Mouse (Mus musculus): Measurements from ENCODE around the gene Relb.

Relb gene

GRCm38 (mm10) chr7:19632720-19633119 lies 3.5 kb upstream of the Relb start:
- CTCF ChIA-PET = no interaction called here

DNA sequence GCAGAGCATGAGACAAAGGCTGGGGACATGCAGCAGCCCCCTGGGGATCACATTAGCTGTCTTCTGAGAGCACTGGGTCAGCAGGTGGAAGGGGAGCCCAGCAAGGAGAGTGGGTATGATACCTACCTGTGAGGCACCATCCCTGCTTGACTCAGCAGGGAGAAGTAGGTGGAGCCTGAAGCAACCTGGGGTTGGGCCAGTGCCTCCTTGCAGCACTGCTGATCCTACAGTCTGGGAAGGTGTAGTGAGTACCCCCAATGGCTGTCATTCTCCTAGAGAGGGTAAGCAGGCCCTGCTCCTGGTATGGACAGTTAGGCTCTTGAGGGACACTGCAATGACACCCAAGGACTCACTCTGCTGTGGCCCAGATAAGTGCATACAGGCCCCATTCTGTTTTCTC lies 3.0 kb upstream of the Relb start:
- CTCF ChIA-PET = no interaction called here

DNA sequence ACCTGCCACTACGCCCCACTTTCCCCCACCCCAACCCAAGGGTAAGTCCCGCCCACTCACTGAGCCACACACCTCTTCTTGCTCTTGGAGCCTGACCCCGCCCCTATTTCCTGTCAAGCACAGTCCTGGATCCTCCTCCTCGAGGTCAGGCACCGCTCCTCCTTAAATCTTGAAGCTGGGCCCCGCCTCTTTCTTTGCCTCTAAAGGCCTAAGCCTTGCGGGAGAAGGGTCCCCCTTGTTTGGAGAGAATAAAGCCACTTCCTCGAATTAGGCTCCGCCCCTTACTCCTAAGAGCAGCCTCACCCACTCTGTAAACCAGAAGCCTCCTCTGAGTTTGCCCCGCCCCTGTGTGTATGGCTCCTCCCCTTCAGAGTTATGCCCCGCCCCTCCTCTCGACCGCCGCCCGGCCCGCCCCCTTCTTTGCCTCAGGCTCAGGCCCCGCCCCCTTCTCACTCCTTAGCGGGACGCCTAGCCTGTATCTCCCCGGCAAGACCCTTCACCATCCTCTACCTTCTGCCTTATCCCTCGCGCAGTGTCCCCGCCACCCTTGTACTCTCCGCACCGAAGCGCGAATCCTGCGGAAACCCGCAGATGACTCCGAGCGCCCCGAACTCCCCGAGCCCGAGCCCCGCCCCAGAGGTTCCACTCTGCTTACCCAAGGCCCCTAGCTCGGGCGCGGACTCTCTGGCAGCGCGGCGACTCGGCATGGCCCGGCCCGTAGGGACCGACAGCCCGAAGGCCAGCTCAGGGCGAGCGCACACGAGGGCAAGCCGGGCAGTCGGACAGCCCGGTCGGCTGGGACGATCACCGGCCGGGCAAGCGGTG lies 490 bp downstream of the Relb start:
- CTCF ChIA-PET = no interaction called here

GRCm38 (mm10) chr7:19628192-19628535 lies 1.1 kb downstream of the Relb start:
- CTCF ChIA-PET = no interaction called here

DNA sequence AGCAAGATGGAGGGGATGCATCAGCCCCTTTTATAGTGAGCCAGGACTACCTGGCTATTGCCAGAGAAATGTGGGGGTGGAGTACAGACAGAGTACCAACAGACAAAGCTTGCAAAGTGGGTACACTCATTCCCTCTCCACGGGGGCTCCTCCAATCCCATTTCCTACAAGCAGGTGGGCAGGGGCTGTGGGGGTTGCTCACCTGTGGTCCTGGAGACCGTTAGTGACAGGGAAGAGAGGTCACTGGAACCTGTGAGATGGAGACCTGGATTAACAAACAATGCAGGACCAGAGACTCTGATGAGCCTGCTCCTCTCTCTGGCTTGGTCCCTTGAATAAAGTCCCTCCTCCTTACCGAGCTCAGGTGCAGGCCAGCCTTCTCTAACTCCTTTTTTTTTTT lies 1.5 kb downstream of the Relb start:
- CTCF ChIA-PET = no interaction called here

DNA sequence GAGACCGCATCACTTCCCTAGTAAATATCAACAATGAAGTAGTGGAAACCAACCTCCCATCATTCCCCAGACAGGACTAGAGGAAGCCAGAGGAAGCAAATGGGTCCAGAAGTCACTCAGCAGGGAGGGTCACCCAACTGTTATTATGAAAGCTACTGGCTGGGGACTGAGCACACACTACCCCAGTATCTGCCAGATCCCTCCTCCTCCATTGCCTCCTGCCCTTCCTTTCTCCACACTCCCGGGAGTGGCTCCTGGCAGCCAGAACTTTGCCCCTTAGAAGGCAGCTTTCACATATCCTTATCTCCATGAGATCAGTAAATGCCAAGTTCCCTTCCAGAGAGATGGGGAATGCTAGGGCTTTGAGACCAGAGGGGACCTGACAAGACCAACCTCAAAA lies 5.8 kb downstream of the Relb start:
- CTCF ChIA-PET = no interaction called here

DNA sequence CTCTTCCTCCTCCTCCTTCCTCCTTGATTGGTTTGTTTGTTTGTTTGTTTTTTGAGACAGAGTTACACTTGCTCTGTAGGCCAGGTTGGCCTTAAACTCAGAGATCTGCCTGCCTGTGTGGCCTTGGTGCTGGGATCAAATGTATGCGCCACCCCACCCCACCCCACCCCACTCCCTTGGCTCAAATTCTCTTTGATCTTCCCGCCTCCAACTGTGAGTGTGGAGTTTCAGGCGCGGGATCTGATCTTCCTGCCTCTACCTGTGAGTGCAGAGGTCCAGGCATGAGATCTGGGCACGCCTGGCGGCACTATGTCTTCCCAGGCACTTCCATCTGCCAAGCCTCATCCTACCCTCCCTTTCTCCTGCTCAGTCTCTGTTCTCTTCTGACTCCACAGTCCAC lies 7.0 kb downstream of the Relb start:
- CTCF ChIA-PET = no interaction called here

- CTCF ChIA-PET = no interaction called here
These were observed 8.4 kb downstream of the Relb start for GRCm38 (mm10) chr7:19620811-19621210.

DNA sequence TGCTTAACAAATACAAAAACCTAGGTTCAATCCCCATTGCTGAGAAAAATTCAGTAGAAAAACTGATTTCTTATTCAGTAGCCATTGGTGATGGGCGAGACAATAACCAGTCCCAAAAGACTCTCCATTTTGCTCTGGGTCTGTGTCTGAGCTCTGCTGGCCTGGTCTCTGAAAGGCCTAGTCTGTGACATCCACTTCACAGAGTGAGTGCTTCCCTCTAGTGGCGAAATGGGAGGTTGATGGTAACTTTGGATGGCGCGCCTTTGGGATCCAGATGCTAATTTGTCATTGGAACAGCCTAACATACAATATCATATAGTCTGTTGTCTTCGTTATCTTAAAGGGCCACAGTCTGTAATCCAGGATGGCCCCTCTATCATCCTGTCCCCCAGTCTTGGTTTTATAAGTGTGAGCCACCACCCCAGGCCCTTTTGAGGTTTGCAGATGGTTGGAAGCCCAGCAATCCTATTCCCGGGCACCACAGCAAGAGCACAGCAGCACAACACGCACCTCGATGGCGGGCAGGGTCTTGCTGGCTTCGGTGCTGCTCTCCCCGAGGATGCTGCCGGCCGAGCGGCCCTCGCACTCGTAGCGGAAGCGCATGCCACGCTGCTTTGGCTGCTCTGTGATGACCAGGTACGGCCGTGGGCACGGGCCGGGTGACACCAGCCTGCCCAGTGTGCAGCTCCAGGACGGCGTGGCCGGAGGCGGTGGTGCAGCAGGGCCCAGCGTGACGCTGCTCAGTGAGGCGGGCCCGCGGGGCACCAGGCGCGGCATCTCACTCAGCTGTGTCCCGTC lies 10.0 kb downstream of the Relb start:
- CTCF ChIA-PET = no interaction called here

DNA sequence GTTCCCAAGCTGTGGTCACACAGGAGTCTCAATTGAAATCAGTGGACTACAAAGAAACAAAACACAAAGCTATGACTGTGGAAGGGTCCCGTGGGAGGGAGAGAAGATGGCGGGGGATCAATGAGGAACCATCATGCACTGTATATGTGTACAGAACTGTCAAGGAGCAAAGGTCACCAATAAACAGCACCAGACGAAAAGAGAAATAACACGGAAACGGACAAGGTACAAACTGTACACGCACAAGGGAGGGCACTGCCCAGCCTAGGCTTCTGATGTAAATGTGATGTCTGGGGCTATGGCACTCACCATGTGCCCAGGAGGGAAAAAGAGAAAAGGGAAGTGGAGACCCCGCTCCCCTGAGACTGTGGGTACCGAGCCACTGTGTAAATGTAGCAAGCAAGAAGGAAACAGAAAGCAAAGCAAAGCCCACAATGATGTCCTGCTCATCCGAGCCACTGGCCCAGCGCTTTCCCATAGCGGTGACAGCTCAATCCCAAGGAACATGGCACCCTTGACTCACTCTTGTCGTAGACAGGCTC lies 14.1 kb downstream of the Relb start:
- CTCF ChIA-PET = no interaction called here

DNA sequence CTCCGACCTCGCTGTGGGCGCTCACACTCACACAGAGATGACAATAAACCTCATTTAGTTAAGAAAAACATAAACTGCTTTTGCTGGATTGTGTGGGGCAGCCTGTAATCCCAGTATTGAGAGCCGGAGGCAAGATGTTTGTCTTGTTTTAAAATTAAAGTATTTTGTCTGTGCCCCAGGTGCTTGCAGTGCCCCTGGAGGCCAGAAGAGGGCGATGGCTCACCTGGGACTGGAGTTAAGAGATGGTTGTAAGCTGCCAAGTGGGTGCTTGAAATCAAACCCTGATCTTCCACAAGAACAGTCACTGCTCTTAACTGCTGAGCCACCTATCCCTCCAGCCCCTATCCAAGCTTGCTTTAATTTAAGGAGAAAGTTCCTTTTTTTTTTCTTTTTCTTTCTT lies 18.3 kb downstream of the Relb start:
- CTCF ChIA-PET = interaction anchor here (0.7 kb wide), 1 partner anchor 54 kb away, joined by 14 read pairs; the partner anchor contains the start of gene Clptm1

GRCm38 (mm10) chr7:19609641-19610332 lies 19.5 kb downstream of the Relb start:
- CTCF ChIA-PET = no interaction called here

- CTCF ChIA-PET = no interaction called here
These were observed 21.9 kb downstream of the Relb start for GRCm38 (mm10) chr7:19607291-19607690.

GRCm38 (mm10) chr7:19604606-19605214 lies 24.5 kb downstream of the Relb start:
- CTCF ChIA-PET = interaction anchor here (0.9 kb wide), 1 partner anchor 65 kb away, joined by 3 read pairs; no protein-coding TSS in a partner anchor

GRCm38 (mm10) chr7:19603849-19604605 lies 25.2 kb downstream of the Relb start, which contains the start of gene Clasrp:
Gene Clasrp, minus strand, starts transcription at chr7:19604486.
- CTCF ChIA-PET = interaction anchor here (0.7 kb wide), 1 partner anchor 179 kb away, joined by 3 read pairs; no protein-coding TSS in a partner anchor

DNA sequence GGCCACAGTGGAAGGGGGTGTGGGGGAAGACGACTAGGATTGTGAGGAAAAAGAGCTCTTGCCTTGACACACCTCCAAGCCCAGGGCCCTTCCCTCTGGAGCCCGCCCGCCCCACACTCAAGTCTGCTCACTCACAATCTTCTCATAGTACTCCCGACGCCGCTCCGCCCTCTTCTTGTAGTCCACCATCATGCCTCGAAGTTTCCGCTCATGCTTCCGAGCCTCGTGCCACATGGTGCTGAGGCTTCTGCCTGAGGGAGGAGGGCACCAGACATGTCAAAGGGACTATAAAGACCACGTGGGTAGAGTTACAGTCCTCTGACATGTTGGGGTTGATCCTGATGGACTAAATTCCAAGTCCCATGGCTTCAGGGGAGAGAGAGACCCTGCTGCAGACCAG lies 26.2 kb downstream of the Relb start:
- CTCF ChIA-PET = no interaction called here

- CTCF ChIA-PET = interaction anchor here (0.7 kb wide), 1 partner anchor 52 kb away, joined by 4 read pairs; no protein-coding TSS in a partner anchor
These were observed 28.7 kb downstream of the Relb start for GRCm38 (mm10) chr7:19600562-19600961.

DNA sequence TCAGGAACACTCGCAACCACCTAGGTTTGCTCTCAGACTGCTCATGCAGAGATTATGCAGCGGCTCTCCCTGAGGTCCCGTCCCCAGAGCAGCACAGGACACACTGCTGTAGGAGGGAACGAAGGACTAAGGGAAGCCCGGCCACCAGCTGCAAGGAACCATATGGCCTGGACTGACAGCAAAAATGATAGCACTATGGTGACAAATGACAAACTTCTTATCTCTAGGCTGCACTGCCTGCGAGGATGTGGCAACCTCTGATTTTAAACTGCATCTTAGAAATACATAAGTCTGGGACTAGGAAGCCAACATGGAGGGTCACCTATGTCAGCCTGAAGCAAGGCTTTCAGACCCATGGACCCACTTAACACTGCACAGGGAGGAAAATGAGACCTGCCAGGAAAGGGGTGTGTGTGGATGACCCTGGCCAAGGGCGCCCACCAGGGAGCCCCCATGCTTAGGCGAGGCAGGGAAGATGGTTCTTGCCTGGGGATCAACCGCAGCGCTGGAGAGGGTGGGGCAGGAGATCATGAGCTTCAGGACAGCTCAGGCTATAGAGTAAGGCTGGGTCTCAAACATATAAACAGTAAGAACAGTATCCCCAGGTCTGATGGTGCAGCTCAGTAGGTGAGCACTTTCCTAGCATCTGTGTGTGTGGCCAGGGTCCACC lies 36.0 kb downstream of the Relb start:
- CTCF ChIA-PET = interaction anchor here (0.6 kb wide), 1 partner anchor 75 kb away, joined by 6 read pairs; no protein-coding TSS in a partner anchor

DNA sequence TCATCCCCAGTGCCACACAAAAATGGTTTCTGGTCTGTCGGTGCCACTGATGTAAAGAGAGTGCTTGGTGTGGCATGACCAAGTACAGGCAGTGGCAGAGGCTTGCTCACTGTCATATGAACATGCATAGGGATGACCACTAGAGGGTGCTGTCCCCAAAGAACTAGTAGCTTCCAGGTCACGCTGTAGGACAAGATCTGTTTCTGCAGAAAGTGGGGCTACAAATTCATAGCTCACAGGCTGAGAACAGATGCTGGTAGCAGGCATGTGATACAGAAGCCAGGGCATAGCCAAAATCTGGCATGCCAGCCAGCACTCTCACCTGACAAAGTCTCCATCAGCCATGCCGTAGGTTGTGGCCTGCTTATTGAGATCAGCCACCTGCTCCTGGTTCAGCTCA lies 39.3 kb downstream of the Relb start:
- CTCF ChIA-PET = interaction anchor here (0.5 to 0.8 kb wide), 3 partner anchors 24 to 110 kb away, joined by 3 to 4 read pairs (median 3); no protein-coding TSS in a partner anchor

DNA sequence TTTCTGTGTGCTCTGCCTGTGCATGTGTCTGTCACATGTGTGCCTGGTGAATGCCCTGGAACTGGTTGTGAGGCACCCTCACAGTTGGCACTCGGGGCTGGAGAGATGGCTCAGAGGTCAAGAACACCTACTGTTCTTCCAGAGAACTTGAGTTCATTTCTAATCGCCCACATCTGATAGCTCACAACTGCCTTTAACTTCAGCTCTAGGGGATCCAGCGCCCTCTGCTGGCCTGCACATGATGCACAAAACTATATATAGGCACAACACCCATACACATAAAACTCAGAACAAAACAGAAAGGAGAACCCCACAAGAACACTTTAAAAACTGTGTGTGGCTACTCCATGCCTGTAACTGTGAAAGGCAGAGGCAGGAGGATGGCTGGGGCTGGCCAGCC lies 40.0 kb downstream of the Relb start:
- CTCF ChIA-PET = interaction anchor here (0.5 to 0.9 kb wide), 2 partner anchors 62 to 111 kb away, joined by 3 to 4 read pairs; no protein-coding TSS in a partner anchor

Measured in spleen, embryonic (tissue).